Mouse (Mus musculus) granulocyte monocyte progenitor cell, adult 5-6 weeks (primary cell): Measurements from ENCODE around the gene Rhbdl2. TPM values are rescaled to one million over a fixed set of nuclear protein-coding genes. Genes with fewer than 3 reads are reported as not detected.
A peak's percentile ranks its signal among the peaks of the same experiment; 100 is the strongest.

Experiments used
- ATAC-seq: replicated peaks from 2 replicates; pipeline ENCODE4 v1.8.0; 2016; ENCODE audit warnings: mild to moderate bottlenecking, moderate TSS enrichment, inconsistent platforms; ENCODE audit not compliant: poor library complexity, severe bottlenecking
- total RNA-seq, 2 experiments: library from RNA; stranded (forward) in 1 of 2; stranded (reverse) in 1 of 2; fragments of 200-712, 200-1000 nt in 1 of 2; fragments of >200 nt in 1 of 2; fragmentation: Nextera tagmentation in 1 of 2; gene quantifications; 2 replicates each; pipeline ENCODE4 v1.2.3; 2014 to 2017

Rhbdl2 gene
- total RNA-seq (2014; fragmentation: Nextera tagmentation) (not detected in 2 replicates), total RNA-seq (2017) (not detected in 2 replicates)

DNA sequence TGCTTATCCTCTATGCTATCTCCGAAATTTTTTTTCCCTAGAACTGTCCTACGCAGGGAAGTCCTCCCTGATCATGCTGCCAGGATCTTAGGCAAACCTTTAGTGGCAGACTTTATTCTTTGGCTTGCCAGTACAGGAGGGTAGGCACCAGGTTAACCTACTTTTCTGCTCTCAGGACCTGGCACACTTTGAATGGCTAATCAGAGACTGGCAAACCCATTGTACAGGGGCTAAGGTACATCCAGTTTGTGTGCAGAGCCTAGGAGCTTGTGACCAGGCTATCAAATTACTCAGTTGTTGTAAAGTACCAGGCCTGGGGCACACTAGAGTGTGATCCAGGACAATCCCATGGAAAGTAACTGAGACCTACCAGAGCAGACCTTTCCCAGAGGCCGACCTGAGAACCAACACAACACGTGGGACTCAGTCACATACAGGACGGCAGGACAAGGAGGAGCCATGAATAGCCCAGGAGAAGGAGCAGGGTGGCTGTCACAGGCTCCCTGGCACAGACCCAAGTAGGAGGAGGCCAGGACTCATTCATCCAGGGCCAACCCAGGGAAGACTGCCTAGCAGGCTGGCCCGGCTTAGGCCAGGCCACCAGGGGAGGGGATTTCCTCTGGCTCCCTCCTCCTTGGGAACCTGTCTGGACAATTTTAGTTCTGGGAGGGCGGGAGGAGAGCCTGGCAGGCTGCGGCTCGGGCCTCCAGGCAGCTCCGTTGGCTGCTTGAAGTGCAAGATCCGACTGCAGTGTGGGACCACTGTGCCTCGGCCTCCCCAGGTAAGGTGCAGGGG, at the start of gene Rhbdl2:
Gene Rhbdl2, plus strand, starts transcription at position 684 of the 795 bp plus-strand sequence.
- ATAC-seq, result no peak

- ATAC-seq, result no peak
Observed at GRCm38 (mm10) chr4:123738708-123739107, 49.0 kb upstream of the Rhbdl2 start.

DNA sequence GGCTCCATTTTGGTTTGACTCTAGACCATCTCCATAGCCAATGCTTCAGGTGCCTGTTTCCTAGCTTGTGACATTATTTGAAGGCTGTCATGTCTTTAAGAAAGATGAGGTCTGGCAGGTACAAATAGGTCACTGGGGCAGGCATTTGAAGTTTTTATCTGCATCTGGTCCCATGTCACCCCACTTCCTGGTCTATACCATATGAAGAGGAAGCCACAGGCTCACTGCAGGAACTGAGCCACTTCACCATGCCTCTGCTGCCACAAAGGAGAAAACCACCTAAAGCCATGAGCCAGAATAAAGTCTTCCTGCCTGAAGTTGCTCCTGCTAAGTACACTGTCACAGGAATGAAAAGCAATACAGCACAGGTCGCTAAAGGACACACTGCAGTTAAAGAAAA, 44.8 kb upstream of the Rhbdl2 start:
- ATAC-seq, result peak; percentile 48

GRCm38 (mm10) chr4:123745221-123745775, 42.4 kb upstream of the Rhbdl2 start:
- ATAC-seq, result no peak

DNA sequence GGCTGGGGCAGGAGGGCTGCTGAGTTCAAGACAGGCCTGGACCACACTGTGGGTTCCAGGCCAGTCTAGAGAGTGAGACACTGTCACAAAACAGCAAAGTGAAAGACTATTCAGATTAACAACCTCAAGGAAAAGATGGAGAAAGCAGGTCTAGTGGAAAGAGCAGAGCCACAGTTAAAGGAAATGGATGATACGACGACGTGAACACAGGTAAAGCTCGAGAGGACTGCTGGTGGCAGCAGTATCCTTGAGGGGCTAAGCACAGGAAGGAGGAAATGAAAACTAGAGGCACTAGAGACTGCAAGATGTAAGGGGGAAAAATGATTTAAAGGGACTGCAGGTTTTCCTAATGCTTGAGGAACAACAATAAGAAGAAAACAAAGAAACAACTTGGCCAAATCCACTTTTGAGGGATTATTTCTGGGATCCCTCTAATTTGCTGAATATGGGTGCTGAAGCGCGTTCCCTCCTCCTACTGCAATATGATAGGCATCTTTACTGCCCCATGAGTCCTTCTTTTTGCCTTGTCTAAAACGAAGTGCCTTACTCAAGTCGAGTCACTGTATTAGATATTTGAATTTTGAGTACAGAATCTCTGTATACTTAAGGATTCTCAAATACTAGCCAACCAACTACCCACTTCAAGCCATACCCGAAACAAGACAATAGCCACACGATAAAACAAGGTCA, 38.8 kb upstream of the Rhbdl2 start:
- 0 out of 2 replicates have a peak, but pooled peaks have one; percentile 12 for ATAC-seq

- ATAC-seq, result peak; percentile 40
Observed at GRCm38 (mm10) chr4:123749484-123750130, 38.1 kb upstream of the Rhbdl2 start.

DNA sequence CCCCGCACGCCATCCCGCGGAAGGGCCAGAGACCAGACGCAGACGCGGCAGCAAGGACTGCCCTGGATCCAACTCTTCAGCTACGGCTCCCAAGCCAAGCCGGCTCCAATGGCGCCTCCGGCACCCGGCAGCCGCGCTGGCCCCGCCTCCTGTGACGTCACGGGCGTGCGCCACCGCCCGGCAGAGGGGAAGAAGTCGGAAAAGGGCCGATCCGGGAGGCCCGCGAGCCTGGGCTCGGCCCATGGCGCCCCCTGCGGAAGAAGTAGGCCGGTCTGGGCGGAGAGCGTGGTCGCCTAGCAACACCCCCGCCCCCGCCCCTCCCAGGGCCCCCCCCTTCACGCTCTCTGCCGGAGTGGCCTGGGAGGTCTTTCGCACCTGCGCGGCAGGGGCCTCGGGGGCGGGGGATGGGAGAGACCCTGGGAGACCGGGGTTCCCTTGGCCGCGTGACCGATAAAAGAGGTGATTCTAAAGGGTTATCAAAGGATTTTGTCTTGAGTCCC, 37.5 kb upstream of the Rhbdl2 start, which contains the start of gene Akirin1:
Gene Akirin1, minus strand, starts transcription at position 194 of the 500 bp plus-strand sequence.
- peak; percentile 91 for ATAC-seq

DNA sequence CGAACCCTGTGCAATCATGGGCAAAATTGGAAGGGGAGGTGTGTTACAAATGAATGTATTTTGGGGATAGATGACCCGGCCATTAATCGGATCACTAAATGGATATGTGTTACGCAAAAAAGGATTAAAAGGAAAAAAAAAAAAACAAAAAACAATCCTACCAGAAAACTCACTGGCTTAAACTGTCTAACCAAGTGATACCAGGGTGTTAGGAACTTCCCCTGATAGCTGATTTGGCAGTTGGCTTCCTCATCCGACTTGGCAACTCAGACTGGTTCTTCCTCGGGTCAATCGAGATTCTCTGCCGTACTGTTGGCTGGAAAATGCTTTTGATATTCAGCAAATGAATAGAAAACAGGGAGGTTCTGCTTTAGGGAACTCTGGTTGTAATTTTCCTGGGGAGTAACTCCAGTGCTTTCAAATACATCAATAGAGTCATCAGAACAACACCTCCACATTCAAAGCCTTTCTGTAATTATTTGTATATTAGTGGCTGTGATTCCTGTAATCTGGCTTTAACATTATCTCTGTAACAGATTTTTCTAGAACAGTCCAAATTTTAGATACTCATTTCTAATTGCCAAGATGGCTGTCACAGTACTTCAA, 36.9 kb upstream of the Rhbdl2 start:
- ATAC-seq, result peak; percentile 29

- no peak for ATAC-seq
Observed at GRCm38 (mm10) chr4:123758306-123758705, 29.4 kb upstream of the Rhbdl2 start.

GRCm38 (mm10) chr4:123765071-123765470, 22.6 kb upstream of the Rhbdl2 start:
- ATAC-seq, result no peak

GRCm38 (mm10) chr4:123767807-123768206, 19.9 kb upstream of the Rhbdl2 start:
- no peak for ATAC-seq

DNA sequence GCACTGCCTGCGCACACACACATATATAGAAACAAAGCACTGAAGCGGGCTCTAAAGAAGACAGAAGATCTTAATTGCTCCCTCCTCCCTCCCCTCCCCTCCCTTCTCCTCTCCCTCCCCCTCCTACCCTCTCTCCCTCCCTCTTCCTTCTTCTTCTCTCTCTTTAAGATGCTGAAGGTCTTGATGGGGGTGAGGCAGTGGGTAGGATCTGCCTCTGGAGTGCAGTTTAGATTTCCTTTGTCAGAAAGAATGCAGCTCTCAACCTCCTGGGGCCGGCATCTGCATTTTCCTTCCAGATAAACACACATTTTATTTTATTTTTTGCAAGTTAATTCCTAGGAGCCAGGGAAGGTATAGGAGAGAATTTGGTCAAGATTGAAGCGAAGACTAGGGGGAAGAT, 19.4 kb upstream of the Rhbdl2 start:
- no peak for ATAC-seq

DNA sequence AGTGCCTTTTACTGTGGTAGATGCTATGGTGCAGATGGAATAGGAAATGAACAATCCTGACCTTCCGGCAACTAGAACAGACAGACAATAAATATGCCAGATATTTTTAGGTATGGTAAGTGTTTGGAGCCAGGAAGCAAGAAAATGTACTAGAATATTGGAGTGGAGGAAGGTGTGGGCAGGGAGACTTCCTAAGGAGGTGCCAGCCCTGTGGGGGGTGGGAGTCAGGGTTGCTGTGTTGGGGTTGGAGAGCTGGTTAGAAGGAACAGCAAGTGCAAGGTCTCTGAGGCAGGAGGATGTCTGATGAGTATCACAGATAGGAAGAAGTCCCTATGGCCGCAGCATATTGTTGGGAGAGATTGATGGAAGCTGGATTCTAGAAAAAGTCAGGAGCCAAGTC, 5.0 kb downstream of the Rhbdl2 start:
- ATAC-seq, result no peak

DNA sequence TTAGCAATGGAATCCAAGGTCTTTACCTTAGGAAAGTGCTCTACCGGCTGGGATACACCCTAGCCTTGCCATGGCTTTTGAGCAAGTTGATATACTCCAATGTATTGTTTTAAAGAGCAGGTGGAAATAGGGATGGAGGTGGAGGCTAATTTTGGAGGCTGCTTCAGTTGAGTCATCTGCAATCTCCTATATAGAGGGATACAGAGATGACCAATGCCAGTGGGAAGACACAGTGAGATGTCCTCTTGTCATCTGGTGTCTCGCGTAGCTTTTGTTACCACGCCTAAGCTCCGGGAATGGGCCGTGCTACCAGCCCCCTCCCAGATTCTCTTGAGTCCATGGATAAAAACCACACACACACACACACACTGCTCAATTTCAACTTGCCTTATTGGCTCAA, 5.5 kb downstream of the Rhbdl2 start:
- no peak for ATAC-seq

- ATAC-seq, result no peak
Observed at GRCm38 (mm10) chr4:123795057-123795456, 7.4 kb downstream of the Rhbdl2 start.

- ATAC-seq, result no peak
Observed at GRCm38 (mm10) chr4:123797403-123797802, 9.7 kb downstream of the Rhbdl2 start.

DNA sequence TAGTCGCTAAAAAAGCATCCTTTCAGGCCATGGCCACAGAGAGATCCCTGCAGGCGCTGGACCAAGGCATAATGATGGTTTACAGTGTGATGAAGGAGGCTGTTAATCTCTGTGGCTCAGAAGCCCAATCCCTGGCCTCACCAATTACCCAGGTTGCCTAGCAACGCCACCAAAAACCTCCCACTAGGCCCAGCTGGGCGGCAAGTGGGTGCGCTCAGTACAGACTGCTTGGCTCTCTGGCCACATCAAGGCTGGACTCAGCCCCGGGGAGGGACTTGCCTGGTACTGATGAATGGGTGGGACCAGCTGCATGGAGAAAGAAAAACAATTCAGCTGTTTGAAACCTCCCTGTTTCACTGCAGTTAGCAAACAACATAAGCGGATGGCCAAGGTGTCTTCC, 10.2 kb downstream of the Rhbdl2 start:
- no peak for ATAC-seq

- no peak for ATAC-seq
Observed at GRCm38 (mm10) chr4:123803642-123804041, 16.0 kb downstream of the Rhbdl2 start.

DNA sequence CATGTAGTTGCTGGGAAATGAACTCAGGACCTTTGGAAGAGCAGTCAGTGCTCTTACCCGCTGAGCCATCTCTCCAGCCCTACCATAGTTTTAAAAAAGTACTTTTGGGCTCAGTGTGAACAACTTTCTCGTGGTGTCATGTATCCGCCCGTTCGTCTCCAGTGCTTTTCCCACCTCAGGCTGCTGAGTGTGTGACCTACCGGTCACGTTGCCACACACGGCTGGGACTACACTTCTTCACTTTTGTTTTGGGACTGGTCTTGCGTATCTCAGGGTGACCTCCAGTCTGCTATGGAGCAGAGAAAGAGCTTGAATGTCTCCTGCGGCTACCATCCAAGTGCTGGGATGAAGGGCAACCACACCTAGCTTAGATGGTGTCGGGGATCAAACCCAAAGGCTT, 20.6 kb downstream of the Rhbdl2 start:
- no peak for ATAC-seq
